Mouse (Mus musculus) embryonic facial prominence, embryonic 13.5 days (tissue): ENCODE data around the gene Serpinf1. TPM values are rescaled to one million over a fixed set of nuclear protein-coding genes. Genes with fewer than 3 reads are reported as not detected.
A peak's percentile ranks its signal among the peaks of the same experiment; 100 is the strongest.

Experiments used
- ATAC-seq: fragments of 200-750 bp; cut with Nextera tagmentation; 2 replicates; pipeline ENCODE4 v1.8.0; 2017; ENCODE audit warnings: low read depth; ENCODE audit not compliant: insufficient number of reproducible peaks, insufficient read depth, low FRiP score, low TSS enrichment
- H3K27ac ChIP-seq: fragments of 300-500 bp; sonication (generic); 2 replicates; pipeline ENCODE4 v1.5.1; 2015; ENCODE audit warnings: moderate library complexity, mild to moderate bottlenecking, inconsistent platforms
- H3K27me3 ChIP-seq: fragments of 300-500 bp; sonication (generic); 2 replicates; pipeline ENCODE4 v1.6.1; 2015; ENCODE audit warnings: mild to moderate bottlenecking, inconsistent platforms
- H3K36me3 ChIP-seq: fragments of 300-500 bp; sonication (generic); 2 replicates; pipeline ENCODE4 v1.6.1; 2015; ENCODE audit warnings: mild to moderate bottlenecking, inconsistent platforms
- H3K4me1 ChIP-seq: fragments of 300-500 bp; sonication (generic); 2 replicates; pipeline ENCODE4 v1.6.1; 2015; ENCODE audit warnings: inconsistent platforms
- H3K4me2 ChIP-seq: fragments of 300-500 bp; sonication (generic); 2 replicates; pipeline ENCODE4 v1.6.1; 2015; ENCODE audit warnings: moderate library complexity, mild to moderate bottlenecking, inconsistent platforms
- H3K4me3 ChIP-seq: fragments of 300-500 bp; sonication (generic); 2 replicates; pipeline ENCODE4 v1.5.1; 2015; ENCODE audit warnings: mild to moderate bottlenecking, inconsistent platforms
- H3K9ac ChIP-seq: fragments of 300-500 bp; sonication (generic); 2 replicates; pipeline ENCODE4 v1.6.1; 2015; ENCODE audit warnings: mild to moderate bottlenecking, inconsistent platforms
- H3K9me3 ChIP-seq: fragments of 300-500 bp; sonication (generic); 2 replicates; pipeline ENCODE4 v1.6.1; 2016; ENCODE audit warnings: inconsistent platforms
- whole genome bisulfite sequencing: fragments of 180-500 bp; shearing (Covaris S2); methylation state at CpG from one replicate; pipeline ENCODE4 v1.1.7; 2015; ENCODE audit warnings: mixed read lengths; 5-methylcytosine and 5-hydroxymethylcytosine counted together
- polyA plus RNA-seq: library from polyadenylated mRNA; unstranded; fragments of >200 nt; fragmentation: Nextera tagmentation; extraction: Ambion mirVana; gene quantifications from 2 replicates; pipeline ENCODE4 v1.2.1, GENCODE M21; 2015

Serpinf1 gene
- polyA plus RNA-seq, 1 experiment from 2014 or later, result 277 TPM

- Histone ChIP-seq H3K4me2 (peak within 1 kb of the TSS; percentile 100), H3K27me3 (no peaks in the 10 kb centered on the region), H3K36me3 (peaks cover 24% of the 10 kb centered on the region), H3K4me3 (peak within 1 kb of the TSS; percentile 64), H3K27ac (peak within 1 kb of the TSS; percentile 52), H3K9me3 (no peaks in the 10 kb centered on the region), H3K4me1 (peaks cover 25% of the 10 kb centered on the region), H3K9ac (peak within 1 kb of the TSS; percentile 80)
- 2% methylated on average over 56 of the region's 56 CpGs for WGBS
- ATAC-seq, result peak; percentile 92
Observed at GRCm38 (mm10) chr11:75453991-75454930, 31.8 kb upstream of the Serpinf1 start, which contains the start of gene Wdr81. Gene Wdr81, minus strand, starts transcription at chr11:75454717.

- Histone ChIP-seq H3K36me3 (peaks cover 36% of the 10 kb centered on the region), H3K4me3 (no peak overlapping the region), H3K4me2 (peak overlapping the region; percentile 100), H3K27me3 (no peaks in the 10 kb centered on the region), H3K4me1 (peaks cover 22% of the 10 kb centered on the region), H3K9ac (peak overlapping the region; percentile 80; the same call in 1 of the 2 replicates), H3K9me3 (no peaks in the 10 kb centered on the region), H3K27ac (no peak overlapping the region)
- 91% methylated on average over 31 of the region's 31 CpGs for WGBS
- no peak for ATAC-seq
Observed at GRCm38 (mm10) chr11:75452812-75453557, 30.5 kb upstream of the Serpinf1 start.

GRCm38 (mm10) chr11:75452081-75452480 is 29.6 kb upstream of the Serpinf1 start:
- Histone ChIP-seq H3K4me3 (no peak overlapping the region), H3K9ac (no peak overlapping the region), H3K4me1 (peaks cover 22% of the 10 kb centered on the region), H3K27ac (no peak overlapping the region), H3K9me3 (no peaks in the 10 kb centered on the region), H3K27me3 (no peaks in the 10 kb centered on the region), H3K36me3 (peaks cover 45% of the 10 kb centered on the region), H3K4me2 (no peak overlapping the region)
- 90% methylated on average over 8 of the region's 8 CpGs for WGBS
- no peak for ATAC-seq

- Histone ChIP-seq H3K27ac (no peak overlapping the region), H3K9ac (peak overlapping the region; percentile 52; the same call in 1 of the 2 replicates), H3K4me1 (peaks cover 22% of the 10 kb centered on the region), H3K4me3 (no peak overlapping the region), H3K36me3 (peaks cover 53% of the 10 kb centered on the region), H3K4me2 (no peak overlapping the region), H3K9me3 (no peaks in the 10 kb centered on the region), H3K27me3 (no peaks in the 10 kb centered on the region)
- no peak for ATAC-seq
- WGBS, result 89% methylated on average over 15 of the region's 15 CpGs
Observed at GRCm38 (mm10) chr11:75450936-75451335, 28.4 kb upstream of the Serpinf1 start.

GRCm38 (mm10) chr11:75450304-75450908 is 27.9 kb upstream of the Serpinf1 start:
- WGBS, result 87% methylated on average over 8 of the region's 8 CpGs

GRCm38 (mm10) chr11:75449695-75450094 is 27.2 kb upstream of the Serpinf1 start:
- Histone ChIP-seq H3K27me3 (no peaks in the 10 kb centered on the region), H3K27ac (no peak overlapping the region), H3K4me2 (no peak overlapping the region), H3K36me3 (peaks cover 65% of the 10 kb centered on the region), H3K9ac (no peak overlapping the region), H3K4me1 (peaks cover 15% of the 10 kb centered on the region), H3K9me3 (no peaks in the 10 kb centered on the region), H3K4me3 (no peak overlapping the region)
- no peak for ATAC-seq
- WGBS, result 86% methylated on average over 7 of the region's 7 CpGs

More at GRCm38 (mm10) chr11:75450304-75450908, 27.9 kb upstream of the Serpinf1 start:
- ATAC-seq, result no peak
- Histone ChIP-seq H3K9ac (peak overlapping the region; percentile 52; the same call in 1 of the 2 replicates), H3K4me2 (no peak overlapping the region), H3K27ac (no peak overlapping the region), H3K4me3 (no peak overlapping the region), H3K27me3 (no peaks in the 10 kb centered on the region), H3K36me3 (peaks cover 58% of the 10 kb centered on the region), H3K4me1 (peaks cover 22% of the 10 kb centered on the region), H3K9me3 (no peaks in the 10 kb centered on the region)

- Histone ChIP-seq H3K4me1 (peaks cover 8% of the 10 kb centered on the region), H3K27ac (no peak overlapping the region), H3K4me2 (no peak overlapping the region), H3K9ac (no peak overlapping the region), H3K27me3 (no peaks in the 10 kb centered on the region), H3K36me3 (peaks cover 76% of the 10 kb centered on the region), H3K9me3 (no peaks in the 10 kb centered on the region), H3K4me3 (no peak overlapping the region)
- ATAC-seq, result no peak
- 73% methylated on average over 3 of the region's 3 CpGs for WGBS
Observed at GRCm38 (mm10) chr11:75448575-75448974, 26.1 kb upstream of the Serpinf1 start.

GRCm38 (mm10) chr11:75443711-75444110 is 21.2 kb upstream of the Serpinf1 start:
- Histone ChIP-seq H3K4me3 (no peak overlapping the region), H3K27me3 (no peaks in the 10 kb centered on the region), H3K36me3 (peaks cover 74% of the 10 kb centered on the region), H3K4me2 (no peak overlapping the region), H3K9ac (no peak overlapping the region), H3K27ac (no peak overlapping the region), H3K9me3 (no peaks in the 10 kb centered on the region), H3K4me1 (no peaks in the 10 kb centered on the region)
- WGBS, result 42% methylated on average over 8 of the region's 8 CpGs
- ATAC-seq, result no peak

GRCm38 (mm10) chr11:75441601-75442000 is 19.1 kb upstream of the Serpinf1 start:
- Histone ChIP-seq H3K4me2 (no peak overlapping the region), H3K4me3 (no peak overlapping the region), H3K27ac (no peak overlapping the region), H3K27me3 (no peaks in the 10 kb centered on the region), H3K4me1 (no peaks in the 10 kb centered on the region), H3K9ac (no peak overlapping the region), H3K9me3 (no peaks in the 10 kb centered on the region), H3K36me3 (peaks cover 54% of the 10 kb centered on the region)
- WGBS, result 87% methylated on average over 16 of the region's 16 CpGs
- no peak for ATAC-seq

GRCm38 (mm10) chr11:75441034-75441433 is 18.5 kb upstream of the Serpinf1 start:
- no peak overlapping the region for H3K4me3 ChIP-seq
- 81% methylated on average over 7 of the region's 7 CpGs for WGBS
- H3K36me3 ChIP-seq, result peaks cover 52% of the 10 kb centered on the region
- no peak overlapping the region for H3K27ac ChIP-seq
- H3K27me3 ChIP-seq, result no peaks in the 10 kb centered on the region
- H3K4me2 ChIP-seq, result no peak overlapping the region
- H3K4me1 ChIP-seq, result no peaks in the 10 kb centered on the region
- H3K9me3 ChIP-seq, result no peaks in the 10 kb centered on the region
- no peak for ATAC-seq
- no peak overlapping the region for H3K9ac ChIP-seq

- no peak for ATAC-seq
- no peak overlapping the region for H3K9ac ChIP-seq
- H3K36me3 ChIP-seq, result peaks cover 41% of the 10 kb centered on the region
- H3K9me3 ChIP-seq, result no peaks in the 10 kb centered on the region
- H3K4me2 ChIP-seq, result no peak overlapping the region
- H3K4me1 ChIP-seq, result no peaks in the 10 kb centered on the region
- no peaks in the 10 kb centered on the region for H3K27me3 ChIP-seq
- H3K27ac ChIP-seq, result no peak overlapping the region
- no peak overlapping the region for H3K4me3 ChIP-seq
- WGBS, result 91% methylated on average over 3 of the region's 3 CpGs
Observed at GRCm38 (mm10) chr11:75439951-75440350, 17.4 kb upstream of the Serpinf1 start.
